Mouse (Mus musculus) embryonic fibroblast, embryonic 13.5 days (primary cell): ENCODE measurements at regions not wholly inside any gene's neighbourhood (a gene's known extent, or its start where the extent isn't known, plus 50 kb on each side); places are given as distances from the start of the nearest gene placed in this dataset.

Source experiments
- CTCF ChIP-seq: IDR thresholded peaks from 2 replicates; pipeline ENCODE4 v1.5.1; 2011; ENCODE audit warnings: mild to moderate bottlenecking, control low read depth, low read length, moderate library complexity, borderline replicate concordance; ENCODE audit not compliant: insufficient read depth
- POLR2A ChIP-seq: IDR thresholded peaks from 2 replicates; pipeline ENCODE4 v1.6.1; 2011; ENCODE audit warnings: low read depth, mild to moderate bottlenecking, control low read depth, low read length, moderate library complexity

DNA sequence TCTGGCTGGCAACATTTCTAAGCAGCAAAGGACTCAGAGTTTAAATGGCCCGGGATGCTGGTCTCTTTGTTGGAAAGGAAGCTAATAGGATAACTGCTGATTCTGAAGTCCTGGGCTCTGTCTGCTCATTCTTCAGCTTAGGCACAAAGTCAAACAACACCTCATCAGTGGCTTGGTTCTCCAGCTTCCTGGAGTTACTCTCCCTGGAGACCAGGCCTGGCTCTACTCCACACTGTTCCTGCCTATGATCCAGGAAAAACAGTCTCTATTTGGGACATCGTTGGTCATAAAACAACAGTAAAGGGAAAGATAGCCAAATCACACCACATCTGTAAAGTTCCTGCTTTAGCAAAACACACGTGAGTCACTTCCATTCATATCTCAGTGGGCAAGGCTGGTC, 271.3 kb upstream of the 9630041A04Rik start:
- TF ChIP-seq CTCF (no peak), POLR2A (no peak)
